Mouse (Mus musculus) adrenal gland (tissue): ENCODE results near the gene 2210016L21Rik.
"Not testable (repeated sequence)": the region's sequence is repeated elsewhere in the genome, so short reads cannot be mapped to it uniquely, and the experiment has no call there.

ENCODE experiments used
- intact Hi-C: fragments of 180-260 bp; cut with DNase I; formaldehyde crosslinking; loops from one replicate; pipeline ENCODE4 v1.15.1; 2025
- long read RNA-seq, 2 experiments: library from polyadenylated mRNA; unstranded; transcript quantifications; one replicate each; pipeline ENCODE4 v2.0.0; 2020; ENCODE audit warnings: borderline replicate concordance in 1 of 2; ENCODE audit not compliant: insufficient replicate concordance in 1 of 2

Gene 2210016L21Rik
- long read RNA-seq, experiment 1, transcript 2210016L21Rik-201 (6 exons, 2,607 nt): major isoform, 51 of 60 reads
- long read RNA-seq, experiment 1, partial matches to known transcripts: 1 of 60 reads
- long read RNA-seq, experiment 1, other reads (novel, unspliced or antisense): 7 of 60 reads
- long read RNA-seq, experiment 2, transcript 2210016L21Rik-201 (6 exons, 2,607 nt): major isoform, 57 of 64 reads
- long read RNA-seq, experiment 2, partial matches to known transcripts: 5 of 64 reads
- long read RNA-seq, experiment 2, other reads (novel, unspliced or antisense): 2 of 64 reads

- intact Hi-C loops: no loop called here
Observed at GRCm38 (mm10) chr5:114942074-114942765, at the start of gene 2210016L21Rik. 2210016L21Rik (plus strand) TSS chr5:114942158.

GRCm38 (mm10) chr5:114895542-114895941 lies 46.4 kb upstream of the 2210016L21Rik start:
- intact Hi-C loops: no loop called here

- intact Hi-C loops: no loop called here
Observed at GRCm38 (mm10) chr5:114896688-114897373, 45.1 kb upstream of the 2210016L21Rik start, which contains the start of gene Oasl2. Oasl2 (plus strand) TSS chr5:114896936.

- intact Hi-C loops: no loop called here
Observed at GRCm38 (mm10) chr5:114897374-114897793, 44.6 kb upstream of the 2210016L21Rik start.

GRCm38 (mm10) chr5:114898857-114899256 lies 43.1 kb upstream of the 2210016L21Rik start:
- intact Hi-C loops: no loop called here

GRCm38 (mm10) chr5:114902413-114902812 lies 39.5 kb upstream of the 2210016L21Rik start:
- intact Hi-C loops: loop anchor here (5.0 kb wide), 1 partner anchor 80 kb away; the partner anchor contains the start of gene 1500011B03Rik

- intact Hi-C loops: no loop called here
Observed at GRCm38 (mm10) chr5:114908598-114909305, 33.2 kb upstream of the 2210016L21Rik start.

- intact Hi-C loops: no loop called here
Observed at GRCm38 (mm10) chr5:114913686-114914085, 28.3 kb upstream of the 2210016L21Rik start.

- intact Hi-C loops: no loop called here
Observed at GRCm38 (mm10) chr5:114914855-114915254, 27.1 kb upstream of the 2210016L21Rik start.

GRCm38 (mm10) chr5:114915854-114916253 lies 26.1 kb upstream of the 2210016L21Rik start:
- intact Hi-C loops: no loop called here

GRCm38 (mm10) chr5:114916777-114917176 lies 25.2 kb upstream of the 2210016L21Rik start:
- intact Hi-C loops: no loop called here

GRCm38 (mm10) chr5:114917357-114917756 lies 24.6 kb upstream of the 2210016L21Rik start:
- intact Hi-C loops: not testable (repeated sequence)

GRCm38 (mm10) chr5:114921551-114922365 lies 20.2 kb upstream of the 2210016L21Rik start:
- intact Hi-C loops: no loop called here

GRCm38 (mm10) chr5:114922366-114922731 lies 19.6 kb upstream of the 2210016L21Rik start:
- intact Hi-C loops: no loop called here

- intact Hi-C loops: no loop called here
Observed at GRCm38 (mm10) chr5:114922998-114923473, 18.9 kb upstream of the 2210016L21Rik start, which contains the start of gene Oasl1. Oasl1 (plus strand) TSS chr5:114923240.

- intact Hi-C loops: no loop called here
Observed at GRCm38 (mm10) chr5:114926153-114926684, 15.7 kb upstream of the 2210016L21Rik start.

- intact Hi-C loops: no loop called here
Observed at GRCm38 (mm10) chr5:114926753-114927152, 15.2 kb upstream of the 2210016L21Rik start.

- intact Hi-C loops: no loop called here
Observed at GRCm38 (mm10) chr5:114931626-114932025, 10.3 kb upstream of the 2210016L21Rik start.

GRCm38 (mm10) chr5:114933206-114933605 lies 8.8 kb upstream of the 2210016L21Rik start:
- intact Hi-C loops: no loop called here

- intact Hi-C loops: no loop called here
Observed at GRCm38 (mm10) chr5:114935838-114936237, 6.1 kb upstream of the 2210016L21Rik start.
